Mouse (Mus musculus): Measurements from ENCODE around the gene Galnt2. TPM values are rescaled to one million over a fixed set of nuclear protein-coding genes. Genes with fewer than 3 reads are reported as not detected.

Gene Galnt2
- polyA plus RNA-seq, 1 experiment from 2014 or later, result 38.6 TPM

GRCm38 (mm10) chr8:124340360-124341068 lies 109.3 kb downstream of the Galnt2 start:
- H3K9me3 ChIP-seq (replicated peaks), result no peaks in the 10 kb centered on the region
- H3K36me3 ChIP-seq (ENCODE audit: poor library complexity, severe bottlenecking), result peaks cover 91% of the 10 kb centered on the region
- 70% methylated on average over 17 of the region's 17 CpGs for WGBS
- H3K4me2 ChIP-seq, result no peak overlapping the region
- no peak overlapping the region for H3K27ac ChIP-seq
- ATAC-seq, result no peak
- H3K9ac ChIP-seq, result no peak overlapping the region
- H3K4me1 ChIP-seq, result no peaks in the 10 kb centered on the region
- H3K27me3 ChIP-seq, result no peaks in the 10 kb centered on the region
- no peak overlapping the region for H3K4me3 ChIP-seq

- no peak overlapping the region for H3K27ac ChIP-seq
- WGBS, result 92% methylated on average over 15 of the region's 15 CpGs
- peaks cover 70% of the 10 kb centered on the region for H3K36me3 ChIP-seq (ENCODE audit: poor library complexity, severe bottlenecking)
- no peak for ATAC-seq
- no peaks in the 10 kb centered on the region for H3K4me1 ChIP-seq
- H3K4me2 ChIP-seq, result no peak overlapping the region
- no peak overlapping the region for H3K9ac ChIP-seq
- H3K9me3 ChIP-seq (replicated peaks), result no peaks in the 10 kb centered on the region
- H3K27me3 ChIP-seq, result no peaks in the 10 kb centered on the region
- no peak overlapping the region for H3K4me3 ChIP-seq
Measured at GRCm38 (mm10) chr8:124343151-124343550, 112.0 kb downstream of the Galnt2 start.

- Histone ChIP-seq H3K36me3 (ENCODE audit: poor library complexity, severe bottlenecking) (peaks cover 62% of the 10 kb centered on the region), H3K4me2 (no peak overlapping the region), H3K9ac (no peak overlapping the region), H3K4me1 (no peaks in the 10 kb centered on the region), H3K4me3 (no peak overlapping the region), H3K27me3 (no peaks in the 10 kb centered on the region), H3K9me3 (replicated peaks) (no peaks in the 10 kb centered on the region), H3K27ac (no peak overlapping the region)
- ATAC-seq, result no peak
- WGBS, result 92% methylated on average over 12 of the region's 12 CpGs
Measured at GRCm38 (mm10) chr8:124343991-124344390, 112.8 kb downstream of the Galnt2 start.

DNA sequence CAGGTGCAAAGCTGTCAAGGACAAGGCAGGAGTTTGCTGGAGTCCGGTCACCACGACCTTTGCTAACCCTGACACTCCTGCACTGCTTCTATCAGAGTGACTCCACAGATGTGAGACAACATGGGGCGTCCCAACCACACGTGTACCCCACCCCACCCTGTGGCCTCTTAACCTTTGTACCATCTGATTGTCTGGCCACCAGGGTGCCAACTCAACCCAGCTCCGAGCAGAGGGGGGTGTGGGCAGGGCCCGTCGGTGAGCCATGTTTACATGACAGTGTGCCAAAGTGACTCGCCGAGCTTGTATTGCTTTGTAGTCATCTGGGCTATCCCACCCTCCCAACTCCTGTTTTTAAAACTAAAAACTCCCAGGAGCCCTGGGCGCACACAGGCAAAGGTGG lies 113.9 kb downstream of the Galnt2 start:
- Histone ChIP-seq H3K27ac (no peak overlapping the region), H3K9ac (no peak overlapping the region), H3K4me3 (no peak overlapping the region), H3K4me2 (no peak overlapping the region), H3K9me3 (replicated peaks) (no peaks in the 10 kb centered on the region), H3K4me1 (no peaks in the 10 kb centered on the region), H3K36me3 (ENCODE audit: poor library complexity, severe bottlenecking) (peaks cover 52% of the 10 kb centered on the region), H3K27me3 (no peaks in the 10 kb centered on the region)
- ATAC-seq, result no peak
- WGBS, result 89% methylated on average over 10 of the region's 10 CpGs

- no peak overlapping the region for H3K4me3 ChIP-seq
- peak; percentile 55; the same call in 1 of the 2 replicates for ATAC-seq
- H3K9me3 ChIP-seq (replicated peaks), result no peaks in the 10 kb centered on the region
- H3K36me3 ChIP-seq (ENCODE audit: poor library complexity, severe bottlenecking), result peaks cover 40% of the 10 kb centered on the region
- no peaks in the 10 kb centered on the region for H3K27me3 ChIP-seq
- H3K27ac ChIP-seq, result no peak overlapping the region
- H3K4me1 ChIP-seq, result no peaks in the 10 kb centered on the region
- H3K9ac ChIP-seq, result no peak overlapping the region
- 49% methylated on average over 19 of the region's 19 CpGs for WGBS
- H3K4me2 ChIP-seq, result no peak overlapping the region
Measured at GRCm38 (mm10) chr8:124346852-124347523, 115.8 kb downstream of the Galnt2 start.

- WGBS, result 52% methylated on average over 1 of the region's 1 CpGs
- H3K9ac ChIP-seq, result no peak overlapping the region
- H3K4me3 ChIP-seq, result no peak overlapping the region
- peaks cover 29% of the 10 kb centered on the region for H3K36me3 ChIP-seq (ENCODE audit: poor library complexity, severe bottlenecking)
- H3K4me2 ChIP-seq, result no peak overlapping the region
- no peak for ATAC-seq
- H3K27ac ChIP-seq, result no peak overlapping the region
- H3K9me3 ChIP-seq (replicated peaks), result no peaks in the 10 kb centered on the region
- H3K4me1 ChIP-seq, result no peaks in the 10 kb centered on the region
- no peaks in the 10 kb centered on the region for H3K27me3 ChIP-seq
Measured at GRCm38 (mm10) chr8:124348087-124348486, 116.9 kb downstream of the Galnt2 start.

GRCm38 (mm10) chr8:124349663-124350062 lies 118.5 kb downstream of the Galnt2 start:
- ATAC-seq, result peak; percentile 54
- no peaks in the 10 kb centered on the region for H3K27me3 ChIP-seq
- no peak overlapping the region for H3K9ac ChIP-seq
- WGBS, result 36% methylated on average over 7 of the region's 7 CpGs
- no peak overlapping the region for H3K27ac ChIP-seq
- no peak overlapping the region for H3K4me2 ChIP-seq
- H3K36me3 ChIP-seq (ENCODE audit: poor library complexity, severe bottlenecking), result peaks cover 13% of the 10 kb centered on the region
- H3K9me3 ChIP-seq (replicated peaks), result no peaks in the 10 kb centered on the region
- H3K4me3 ChIP-seq, result no peak overlapping the region
- no peaks in the 10 kb centered on the region for H3K4me1 ChIP-seq

GRCm38 (mm10) chr8:124351636-124352035 lies 120.4 kb downstream of the Galnt2 start:
- H3K27ac ChIP-seq, result no peak overlapping the region
- 62% methylated on average over 5 of the region's 5 CpGs for WGBS

GRCm38 (mm10) chr8:124360911-124361310 lies 129.7 kb downstream of the Galnt2 start:
- 79% methylated on average over 3 of the region's 3 CpGs for WGBS
- no peak overlapping the region for H3K27ac ChIP-seq
- no peaks in the 10 kb centered on the region for H3K27me3 ChIP-seq
- H3K4me1 ChIP-seq, result no peaks in the 10 kb centered on the region
- no peaks in the 10 kb centered on the region for H3K9me3 ChIP-seq (replicated peaks)
- no peak overlapping the region for H3K4me2 ChIP-seq
- no peaks in the 10 kb centered on the region for H3K36me3 ChIP-seq (ENCODE audit: poor library complexity, severe bottlenecking)
- H3K9ac ChIP-seq, result no peak overlapping the region
- no peak overlapping the region for H3K4me3 ChIP-seq
- ATAC-seq, result no peak

More at GRCm38 (mm10) chr8:124351636-124352035, 120.4 kb downstream of the Galnt2 start:
- H3K27me3 ChIP-seq, result no peaks in the 10 kb centered on the region
- H3K4me3 ChIP-seq, result no peak overlapping the region
- H3K4me2 ChIP-seq, result no peak overlapping the region
- no peaks in the 10 kb centered on the region for H3K9me3 ChIP-seq (replicated peaks)
- no peak for ATAC-seq
- H3K4me1 ChIP-seq, result no peaks in the 10 kb centered on the region
- no peaks in the 10 kb centered on the region for H3K36me3 ChIP-seq (ENCODE audit: poor library complexity, severe bottlenecking)
- no peak overlapping the region for H3K9ac ChIP-seq

DNA sequence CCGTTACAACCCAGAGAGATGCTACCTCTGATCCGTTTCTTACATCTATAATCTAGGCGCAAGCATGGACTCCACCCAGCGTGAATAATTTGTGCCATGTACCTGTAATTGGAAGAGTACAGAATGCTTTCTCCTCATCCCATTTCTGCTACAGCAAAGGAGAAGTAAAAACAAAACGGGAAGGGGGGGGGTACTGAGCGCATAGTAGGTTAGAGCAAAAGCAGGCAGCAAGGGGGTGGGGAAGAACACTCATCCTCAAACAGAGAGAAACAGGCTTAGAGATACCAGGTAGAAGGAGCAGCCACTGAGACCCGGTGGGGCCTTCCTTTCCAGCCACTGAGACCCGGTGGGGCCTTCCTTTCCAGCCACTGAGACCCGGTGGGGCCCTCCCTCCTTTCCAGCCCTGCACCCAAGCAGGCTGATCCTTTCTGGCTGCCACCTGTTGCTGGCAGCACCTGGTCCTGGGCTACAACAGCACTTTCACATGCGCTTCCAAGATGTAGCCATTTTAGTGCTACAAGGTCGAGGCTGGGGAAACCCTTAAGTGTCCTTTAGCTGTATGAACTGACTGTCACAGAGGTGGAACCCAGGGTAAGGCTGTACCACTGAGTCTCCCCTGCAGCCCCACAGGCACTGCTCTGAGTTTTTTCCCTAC lies 130.7 kb downstream of the Galnt2 start:
- 86% methylated on average over 11 of the region's 11 CpGs for WGBS
- no peaks in the 10 kb centered on the region for H3K4me1 ChIP-seq
- ATAC-seq, result no peak
- H3K4me3 ChIP-seq, result no peak overlapping the region
- no peaks in the 10 kb centered on the region for H3K9me3 ChIP-seq (replicated peaks)
- no peak overlapping the region for H3K27ac ChIP-seq
- no peaks in the 10 kb centered on the region for H3K27me3 ChIP-seq
- no peaks in the 10 kb centered on the region for H3K36me3 ChIP-seq (ENCODE audit: poor library complexity, severe bottlenecking)
- H3K4me2 ChIP-seq, result no peak overlapping the region
- H3K9ac ChIP-seq, result no peak overlapping the region

DNA sequence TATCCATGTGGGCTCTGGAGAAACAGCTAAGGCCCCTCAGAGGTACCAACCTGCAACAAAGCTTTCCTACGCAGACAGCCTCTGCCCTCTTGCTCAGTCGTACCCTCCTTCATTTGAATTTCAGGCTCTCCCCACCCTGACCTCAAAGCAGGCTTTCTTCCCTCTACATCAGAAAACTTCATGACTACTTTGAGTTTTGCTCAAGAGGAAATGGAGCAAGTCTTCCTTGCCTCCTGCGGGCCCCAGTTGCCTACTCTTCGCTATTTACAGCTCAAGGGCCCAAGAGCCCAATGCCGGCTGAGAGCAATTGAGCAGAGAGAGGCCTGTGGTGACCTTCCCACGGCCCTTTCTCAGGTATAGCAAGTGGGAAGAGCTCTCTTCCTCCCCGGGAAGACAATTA lies 131.4 kb downstream of the Galnt2 start:
- no peaks in the 10 kb centered on the region for H3K4me1 ChIP-seq
- 89% methylated on average over 7 of the region's 7 CpGs for WGBS
- ATAC-seq, result no peak

DNA sequence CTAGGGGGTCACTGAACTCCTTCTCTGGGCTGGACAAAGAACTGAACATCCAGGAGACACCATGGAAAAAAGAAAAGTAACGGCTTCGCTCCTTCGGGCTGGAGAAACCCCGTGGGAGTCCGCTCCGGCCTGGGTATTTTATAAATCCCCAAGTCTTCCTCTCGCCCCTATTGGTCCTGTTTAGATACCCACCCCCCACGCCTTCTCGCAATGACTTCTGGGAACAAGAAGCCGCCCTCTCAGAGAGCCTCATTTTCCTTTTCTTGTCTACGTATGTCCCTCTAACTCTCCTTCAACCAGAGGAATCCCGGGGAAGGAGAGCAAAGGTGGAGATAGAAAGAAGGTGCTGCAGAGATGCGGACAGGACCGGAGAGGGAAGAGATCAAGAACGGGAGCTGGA lies 132.1 kb downstream of the Galnt2 start:
- WGBS, result 93% methylated on average over 15 of the region's 15 CpGs
- Histone ChIP-seq H3K4me1 (no peaks in the 10 kb centered on the region), H3K9me3 (replicated peaks) (no peaks in the 10 kb centered on the region), H3K36me3 (ENCODE audit: poor library complexity, severe bottlenecking) (no peaks in the 10 kb centered on the region), H3K9ac (no peak overlapping the region), H3K4me3 (no peak overlapping the region), H3K27me3 (no peaks in the 10 kb centered on the region), H3K4me2 (no peak overlapping the region), H3K27ac (no peak overlapping the region)
- no peak for ATAC-seq

More for the DNA sequence above, 131.4 kb downstream of the Galnt2 start:
- H3K4me3 ChIP-seq, result no peak overlapping the region
- no peaks in the 10 kb centered on the region for H3K36me3 ChIP-seq (ENCODE audit: poor library complexity, severe bottlenecking)
- no peak overlapping the region for H3K4me2 ChIP-seq
- H3K9ac ChIP-seq, result no peak overlapping the region
- H3K27ac ChIP-seq, result no peak overlapping the region
- no peaks in the 10 kb centered on the region for H3K27me3 ChIP-seq
- H3K9me3 ChIP-seq (replicated peaks), result no peaks in the 10 kb centered on the region
